ENCODE assay signal across 9 mouse cellular contexts in the genomic region with DNA sequence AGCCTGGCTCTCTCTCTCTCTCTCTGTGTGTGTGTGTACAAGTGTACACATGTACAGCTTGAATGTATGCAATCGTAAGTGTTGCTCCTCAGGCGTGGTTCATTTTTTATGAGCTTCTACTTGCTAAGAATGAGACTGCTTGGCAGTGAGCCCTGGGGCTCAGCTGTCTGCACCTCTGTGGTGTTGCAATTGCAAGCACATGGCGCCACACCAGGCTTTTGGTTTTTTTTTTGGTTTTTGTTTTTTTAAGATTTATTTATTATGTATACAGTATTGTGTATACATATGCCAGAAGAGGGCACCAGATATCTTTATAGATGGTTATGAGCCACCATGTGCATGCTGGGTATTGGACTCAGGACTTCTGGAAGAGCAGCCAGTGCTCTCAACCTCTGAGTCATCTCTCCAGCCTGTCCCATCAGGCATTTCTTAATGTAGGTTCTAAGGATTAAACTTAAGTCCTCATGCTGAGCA. TPM values are rescaled to one million over a fixed set of nuclear protein-coding genes. Genes with fewer than 3 reads are reported as not detected.
A peak's percentile ranks its signal among the peaks of the same experiment; 100 is the strongest.
DNase-seq lines count a peak whose midpoint lies in the region; ATAC-seq and TF ChIP-seq lines count a peak whose summit lies in the region.
"Had no signal": no experiment of that assay in that cellular context is flagged by ENCODE, and none has a peak within 500 bp of the region (broad histone marks: within the 10 kb centered on the region; RNA-seq: fewer than 3 reads in every experiment).

No protein-coding gene starts in this region.

- H3K9ac ChIP-seq in midbrain, postnatal 0 days (replicated peaks; ENCODE audit: low read length, poor library complexity, severe bottlenecking) = no peak overlapping the region
- no peak overlapping the region for H3K9ac ChIP-seq in midbrain, embryonic 11.5 days (ENCODE audit: low read length)
- no peak overlapping the region for H3K9ac ChIP-seq in stomach, embryonic 16.5 days (ENCODE audit: low read length)

- H3K36me3 ChIP-seq in midbrain, postnatal 0 days (ENCODE audit: insufficient read depth, low read length) = no peaks in the 10 kb centered on the region
- no peaks in the 10 kb centered on the region for H3K36me3 ChIP-seq in midbrain, embryonic 11.5 days (ENCODE audit: control insufficient read depth, insufficient read depth, low read length)
- no peaks in the 10 kb centered on the region for H3K36me3 ChIP-seq in stomach, embryonic 16.5 days (ENCODE audit: control insufficient read depth, insufficient read depth, low read length)

- DNase-seq in midbrain, postnatal 0 days (ENCODE audit: low spot score) = peak; percentile 21
- no peak for DNase-seq in midbrain, embryonic 11.5 days (ENCODE audit: low spot score, missing footprints)
- DNase-seq in heart, postnatal 36 days = peak; percentile 63 to 64
- no peak for DNase-seq in cerebellum, postnatal 14 days
- no peak for DNase-seq in cerebellum, postnatal 25 days
- DNase-seq: kidney, postnatal 14 days; retina, postnatal 1 day had no signal

- H3K4me2 ChIP-seq in midbrain, postnatal 0 days (ENCODE audit: low read depth, low read length, poor library complexity, severe bottlenecking) = no peak overlapping the region
- no peak overlapping the region for H3K4me2 ChIP-seq in midbrain, embryonic 11.5 days
- H3K4me2 ChIP-seq in stomach, embryonic 16.5 days (ENCODE audit: low read depth, low read length) = no peak overlapping the region

- no peak for ATAC-seq in midbrain, postnatal 0 days (ENCODE audit: low FRiP score)
- ATAC-seq in midbrain, embryonic 11.5 days (ENCODE audit: low FRiP score) = no peak
- ATAC-seq in common myeloid progenitor, adult 5-6 weeks (replicated peaks; ENCODE audit: low read depth, poor library complexity, severe bottlenecking) = peak; percentile 65
- ATAC-seq in stomach, embryonic 16.5 days (ENCODE audit: insufficient read depth, low FRiP score) = peak; percentile 76; the same call in 1 of the 2 replicates

- no peak overlapping the region for H3K27ac ChIP-seq in midbrain, postnatal 0 days (ENCODE audit: low read depth, low read length)
- H3K27ac ChIP-seq in midbrain, embryonic 11.5 days (ENCODE audit: low read depth, low read length) = no peak overlapping the region
- H3K27ac ChIP-seq in stomach, embryonic 16.5 days (ENCODE audit: low read length) = peak overlapping the region; percentile 38; the same call in 1 of the 2 replicates

- no peaks in the 10 kb centered on the region for H3K4me1 ChIP-seq in midbrain, postnatal 0 days (ENCODE audit: insufficient read depth, low read length)
- H3K4me1 ChIP-seq in midbrain, embryonic 11.5 days (ENCODE audit: control insufficient read depth, insufficient read depth, low read length) = no peaks in the 10 kb centered on the region
- 0 out of 2 replicates have a peak, but pooled peaks cover 4% of the 10 kb centered on the region for H3K4me1 ChIP-seq in stomach, embryonic 16.5 days (ENCODE audit: control insufficient read depth, insufficient read depth, low read length)

- H3K9me3 ChIP-seq in midbrain, postnatal 0 days (ENCODE audit: low read length) = no peaks in the 10 kb centered on the region
- H3K9me3 ChIP-seq in midbrain, embryonic 11.5 days (ENCODE audit: control insufficient read depth, low read length) = no peaks in the 10 kb centered on the region
- no peaks in the 10 kb centered on the region for H3K9me3 ChIP-seq in stomach, embryonic 16.5 days (replicated peaks; ENCODE audit: control insufficient read depth, low read length)

- 78% methylated on average over 3 of the region's 3 CpGs for WGBS in midbrain, postnatal 0 days
- 87% methylated on average over 3 of the region's 3 CpGs for WGBS in midbrain, embryonic 11.5 days
- WGBS in stomach, embryonic 16.5 days = 55% methylated on average over 3 of the region's 3 CpGs

- H3K4me3 ChIP-seq in midbrain, postnatal 0 days (ENCODE audit: low read depth, low read length) = no peak overlapping the region
- no peak overlapping the region for H3K4me3 ChIP-seq in midbrain, embryonic 11.5 days (ENCODE audit: low read depth, low read length)
- no peak overlapping the region for H3K4me3 ChIP-seq in stomach, embryonic 16.5 days (replicated peaks; ENCODE audit: low read length)

- intact Hi-C loops in heart, postnatal 36 days (cut with DNase I) = no loop called here

- TF ChIP-seq CTCF in midbrain, postnatal 0 days (IDR thresholded peaks at IDR 0.05) = no peak

- no peaks in the 10 kb centered on the region for H3K27me3 ChIP-seq in midbrain, postnatal 0 days (ENCODE audit: insufficient read depth, low read length)
- no peaks in the 10 kb centered on the region for H3K27me3 ChIP-seq in midbrain, embryonic 11.5 days (ENCODE audit: control insufficient read depth, insufficient read depth, low read length)
- no peaks in the 10 kb centered on the region for H3K27me3 ChIP-seq in stomach, embryonic 16.5 days (ENCODE audit: control insufficient read depth, insufficient read depth, low read length)

RNA-seq across cellular contexts. Expression of a gene that starts 5.7 kb away (rescaled TPM):
- 0.38 and 0.71 TPM in 2 replicates for total RNA-seq in midbrain, postnatal 0 days (2014; rRNA removed)
- polyA plus RNA-seq in midbrain, postnatal 0 days (2015; fragmentation: Nextera tagmentation; extraction: Ambion mirVana) = 0.60 and 0.75 TPM in 2 replicates
- 0.40 and 0.77 TPM in 2 replicates for polyA plus RNA-seq in midbrain, embryonic 11.5 days (2014; fragmentation: Nextera tagmentation; extraction: Ambion mirVana)
- total RNA-seq in common myeloid progenitor, adult 5-6 weeks (2017) = 1.5 and 4.6 TPM in 2 replicates
- total RNA-seq in heart, postnatal 36 days (2021) = 10 to 100 TPM; 13.8 to 13.9 TPM
- polyA plus RNA-seq in stomach, embryonic 16.5 days (2015; fragmentation: Nextera tagmentation; extraction: Ambion mirVana) = 9.8 and 10.4 TPM in 2 replicates

RNA-seq across cellular contexts. Expression of a gene that starts 23.7 kb away (rescaled TPM):
- total RNA-seq in midbrain, postnatal 0 days (2014; rRNA removed) = 30.4 and 33.1 TPM in 2 replicates
- polyA plus RNA-seq in midbrain, postnatal 0 days (2015; fragmentation: Nextera tagmentation; extraction: Ambion mirVana) = 17.6 and 18.1 TPM in 2 replicates
- 6.4 and 6.9 TPM in 2 replicates for polyA plus RNA-seq in midbrain, embryonic 11.5 days (2014; fragmentation: Nextera tagmentation; extraction: Ambion mirVana)
- total RNA-seq in common myeloid progenitor, adult 5-6 weeks (2017) = 2.8 and 3.2 TPM in 2 replicates
- total RNA-seq in heart, postnatal 36 days (2021) = 10 to 100 TPM; 22.4 to 29.2 TPM
- polyA plus RNA-seq in stomach, embryonic 16.5 days (2015; fragmentation: Nextera tagmentation; extraction: Ambion mirVana) = 10.3 and 10.8 TPM in 2 replicates

RNA-seq across cellular contexts. Expression of a gene that starts 24.3 kb away (rescaled TPM):
- 5.9 and 7.1 TPM in 2 replicates for total RNA-seq in midbrain, postnatal 0 days (2014; rRNA removed)
- 6.8 and 6.9 TPM in 2 replicates for polyA plus RNA-seq in midbrain, postnatal 0 days (2015; fragmentation: Nextera tagmentation; extraction: Ambion mirVana)
- 20.1 and 20.4 TPM in 2 replicates for polyA plus RNA-seq in midbrain, embryonic 11.5 days (2014; fragmentation: Nextera tagmentation; extraction: Ambion mirVana)
- 51.2 and 71.0 TPM in 2 replicates for total RNA-seq in common myeloid progenitor, adult 5-6 weeks (2017)
- total RNA-seq in heart, postnatal 36 days (2021) = 10 to 100 TPM; 10.4 to 12.3 TPM
- polyA plus RNA-seq in stomach, embryonic 16.5 days (2015; fragmentation: Nextera tagmentation; extraction: Ambion mirVana) = 15.8 and 16.2 TPM in 2 replicates

RNA-seq across cellular contexts. Expression of a gene that starts 40.2 kb away (rescaled TPM):
- not detected in 2 replicates for total RNA-seq in midbrain, postnatal 0 days (2014; rRNA removed)
- not detected in 2 replicates for polyA plus RNA-seq in midbrain, postnatal 0 days (2015; fragmentation: Nextera tagmentation; extraction: Ambion mirVana)
- polyA plus RNA-seq in midbrain, embryonic 11.5 days (2014; fragmentation: Nextera tagmentation; extraction: Ambion mirVana) = not detected in 2 replicates
- total RNA-seq in common myeloid progenitor, adult 5-6 weeks (2017) = not detected in 2 replicates
- not detected for total RNA-seq in heart, postnatal 36 days (2021)
- not detected in 2 replicates for polyA plus RNA-seq in stomach, embryonic 16.5 days (2015; fragmentation: Nextera tagmentation; extraction: Ambion mirVana)

Comparison
In these comparisons a context has a peak if more than half of its experiments do, and no peak if none do; other contexts are left out.
1. DNase-seq: peak in midbrain, postnatal 0 days (single experiment) and heart, postnatal 36 days (2 of 2); none in midbrain, embryonic 11.5 days (single experiment), cerebellum, postnatal 14 days (0 of 2) and cerebellum, postnatal 25 days (0 of 2).
2. ATAC-seq: peak in common myeloid progenitor, adult 5-6 weeks (single experiment) and stomach, embryonic 16.5 days (single experiment); none in midbrain, postnatal 0 days (single experiment) and midbrain, embryonic 11.5 days (single experiment).